Mouse (Mus musculus) midbrain, embryonic 13.5 days (tissue): Measurements from ENCODE around the gene Cdr2l. TPM values are rescaled to one million over a fixed set of nuclear protein-coding genes. Genes with fewer than 3 reads are reported as not detected.

ENCODE experiments used
- ATAC-seq: fragments of 200-750 bp; cut with Nextera tagmentation; 2 replicates; pipeline ENCODE4 v1.8.0; 2017; ENCODE audit warnings: mild to moderate bottlenecking, moderate TSS enrichment, moderate library complexity
- H3K27ac ChIP-seq: fragments of 300-500 bp; sonication (generic); 2 replicates; pipeline ENCODE4 v1.5.1; 2015; ENCODE audit warnings: inconsistent platforms, mild to moderate bottlenecking, moderate library complexity
- H3K27me3 ChIP-seq: fragments of 300-500 bp; sonication (generic); 2 replicates; pipeline ENCODE4 v1.6.1; 2015; ENCODE audit warnings: mild to moderate bottlenecking, inconsistent platforms
- H3K36me3 ChIP-seq: fragments of 300-500 bp; sonication (generic); 2 replicates; pipeline ENCODE4 v1.6.1; 2015; ENCODE audit warnings: mild to moderate bottlenecking, inconsistent platforms
- H3K4me1 ChIP-seq: fragments of 300-500 bp; sonication (generic); replicated peaks from 2 replicates; pipeline ENCODE4 v1.6.1; 2015; ENCODE audit warnings: inconsistent platforms
- H3K4me2 ChIP-seq: fragments of 300-500 bp; sonication (generic); replicated peaks from 2 replicates; pipeline ENCODE4 v1.6.1; 2015; ENCODE audit warnings: moderate library complexity, mild to moderate bottlenecking, inconsistent platforms
- H3K4me3 ChIP-seq: fragments of 300-500 bp; sonication (generic); replicated peaks from 2 replicates; pipeline ENCODE4 v1.5.1; 2015; ENCODE audit warnings: mild to moderate bottlenecking, inconsistent platforms
- H3K9ac ChIP-seq: fragments of 300-500 bp; sonication (generic); replicated peaks from 2 replicates; pipeline ENCODE4 v1.6.1; 2015; ENCODE audit warnings: mild to moderate bottlenecking, inconsistent platforms
- H3K9me3 ChIP-seq: fragments of 300-500 bp; sonication (generic); 2 replicates; pipeline ENCODE4 v1.6.1; 2016; ENCODE audit warnings: mild to moderate bottlenecking, inconsistent platforms
- WGBS: fragments of 180-500 bp; shearing (Covaris S2); methylation state at CpG from one replicate; pipeline ENCODE4 v1.1.7; 2015; 5-methylcytosine and 5-hydroxymethylcytosine counted together
- polyA plus RNA-seq: library from polyadenylated mRNA; unstranded; fragments of >200 nt; fragmentation: Nextera tagmentation; extraction: Ambion mirVana; gene quantifications from 2 replicates; pipeline ENCODE4 v1.2.1, GENCODE M21; 2015

Cdr2l gene
- polyA plus RNA-seq, 1 experiment from 2014 or later = 27.1 TPM

DNA sequence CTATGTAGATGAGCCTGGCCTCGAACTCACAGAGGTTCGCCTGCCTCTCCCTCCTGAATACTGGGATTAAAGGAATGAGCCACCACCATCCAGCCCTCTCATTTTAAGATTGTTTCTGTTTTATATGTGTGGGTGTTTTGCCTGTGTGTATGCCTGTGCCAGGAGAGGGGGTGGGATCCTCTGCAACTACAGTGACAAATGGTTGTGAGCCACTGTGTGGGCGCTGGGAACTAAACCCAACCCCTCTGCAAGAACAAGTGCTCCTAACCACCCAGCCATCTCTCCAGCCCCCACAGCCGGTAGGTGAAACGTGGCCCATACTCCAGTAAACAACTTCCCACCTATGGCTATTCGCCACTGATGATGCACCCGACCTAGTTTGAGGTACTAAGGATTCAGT, 9.6 kb downstream of the Cdr2l start:
- ATAC-seq = no peak
- H3K27ac ChIP-seq = no peak overlapping the region
- no peaks in the 10 kb centered on the region for H3K27me3 ChIP-seq
- H3K9ac ChIP-seq = no peak overlapping the region
- no peak overlapping the region for H3K4me2 ChIP-seq
- peaks cover 73% of the 10 kb centered on the region for H3K36me3 ChIP-seq
- 92% methylated on average over 7 of the region's 7 CpGs for WGBS
- H3K4me3 ChIP-seq = no peak overlapping the region
- H3K9me3 ChIP-seq = no peaks in the 10 kb centered on the region
- peaks cover 1% of the 10 kb centered on the region; the same call in 1 of the 2 replicates for H3K4me1 ChIP-seq

DNA sequence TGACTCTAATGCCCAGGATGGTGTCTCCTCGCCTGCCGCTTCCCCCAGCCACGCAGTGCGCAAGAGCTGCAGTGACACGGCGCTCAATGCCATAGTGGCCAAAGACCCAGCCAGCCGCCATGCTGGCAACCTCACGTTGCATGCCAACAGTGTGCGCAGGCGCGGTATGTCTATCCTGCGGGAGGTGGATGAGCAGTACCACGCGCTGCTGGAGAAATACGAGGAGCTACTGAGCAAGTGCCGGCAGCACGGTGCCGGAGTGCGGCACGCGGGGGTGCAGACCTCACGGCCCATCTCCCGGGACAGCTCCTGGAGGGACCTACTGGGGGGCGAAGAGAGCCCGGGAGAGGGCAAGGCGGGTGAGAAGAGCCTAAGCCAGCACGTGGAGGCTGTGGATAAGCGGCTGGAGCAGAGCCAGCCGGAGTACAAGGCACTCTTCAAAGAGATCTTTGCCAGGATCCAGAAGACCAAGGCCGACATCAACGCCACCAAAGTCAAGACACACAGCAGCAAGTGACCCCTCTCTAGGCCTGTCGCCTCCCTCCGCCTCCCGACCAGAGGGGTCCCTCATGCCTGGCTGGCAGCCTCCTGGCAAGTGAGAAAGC, 12.1 kb downstream of the Cdr2l start:
- Histone ChIP-seq H3K36me3 (peaks cover 69% of the 10 kb centered on the region), H3K27me3 (no peaks in the 10 kb centered on the region), H3K9me3 (no peaks in the 10 kb centered on the region), H3K27ac (no peak overlapping the region), H3K9ac (no peak overlapping the region), H3K4me2 (no peak overlapping the region), H3K4me3 (no peak overlapping the region), H3K4me1 (no peaks in the 10 kb centered on the region)
- 0 out of 2 replicates have a peak, but pooled peaks have one; percentile 17 for ATAC-seq
- WGBS = 69% methylated on average over 34 of the region's 34 CpGs

DNA sequence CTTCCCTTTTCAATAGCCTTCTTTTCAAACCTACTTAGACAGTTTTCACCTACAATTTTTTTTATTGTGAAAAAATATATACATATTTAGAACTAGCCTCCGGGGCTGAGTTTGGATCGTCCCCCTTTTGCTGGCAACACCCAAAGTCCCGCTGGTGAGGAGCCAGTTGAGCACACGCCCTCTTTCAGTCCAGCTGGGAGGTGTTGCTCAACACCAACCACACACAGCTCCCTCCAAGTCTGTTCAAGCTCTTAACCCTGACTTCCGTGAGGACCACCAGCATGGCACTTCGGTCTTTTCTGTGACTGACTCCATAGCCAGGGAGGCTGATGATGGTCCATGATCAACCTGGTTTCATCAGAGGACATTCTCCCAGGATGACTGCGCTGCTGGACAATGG, 16.4 kb downstream of the Cdr2l start:
- H3K9ac ChIP-seq = no peak overlapping the region
- peaks cover 35% of the 10 kb centered on the region for H3K36me3 ChIP-seq
- H3K27ac ChIP-seq = no peak overlapping the region
- 86% methylated on average over 7 of the region's 7 CpGs for WGBS
- no peak overlapping the region for H3K4me2 ChIP-seq
- H3K4me1 ChIP-seq = peaks cover 27% of the 10 kb centered on the region
- H3K4me3 ChIP-seq = no peak overlapping the region
- no peak for ATAC-seq
- H3K27me3 ChIP-seq = no peaks in the 10 kb centered on the region
- H3K9me3 ChIP-seq = no peaks in the 10 kb centered on the region

DNA sequence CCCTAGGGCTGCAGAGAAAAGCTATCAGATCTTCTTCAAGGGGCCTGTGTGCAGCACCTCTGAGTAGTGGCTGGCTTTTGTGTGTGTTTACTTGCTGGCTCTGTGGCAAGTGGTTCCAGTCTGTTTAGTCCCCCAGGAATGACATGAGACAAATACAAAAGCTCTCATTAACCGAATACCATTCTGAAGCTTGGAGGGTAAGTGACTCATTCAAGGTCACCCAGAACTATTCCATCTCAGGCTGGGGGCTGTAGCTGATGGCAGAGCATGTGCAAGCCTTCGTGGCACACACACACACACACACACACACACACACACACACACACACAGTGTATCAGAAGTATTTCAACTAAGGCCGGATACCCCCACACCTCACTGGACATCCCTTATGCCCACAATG, 18.4 kb downstream of the Cdr2l start:
- Histone ChIP-seq H3K9ac (0 out of 2 replicates have a peak overlapping the region, but pooled peaks have one; percentile 32), H3K27ac (peak overlapping the region; percentile 87), H3K9me3 (no peaks in the 10 kb centered on the region), H3K27me3 (no peaks in the 10 kb centered on the region), H3K4me2 (no peak overlapping the region), H3K4me1 (peaks cover 41% of the 10 kb centered on the region), H3K36me3 (peaks cover 14% of the 10 kb centered on the region), H3K4me3 (no peak overlapping the region)
- WGBS = 78% methylated on average over 3 of the region's 3 CpGs
- ATAC-seq = no peak

DNA sequence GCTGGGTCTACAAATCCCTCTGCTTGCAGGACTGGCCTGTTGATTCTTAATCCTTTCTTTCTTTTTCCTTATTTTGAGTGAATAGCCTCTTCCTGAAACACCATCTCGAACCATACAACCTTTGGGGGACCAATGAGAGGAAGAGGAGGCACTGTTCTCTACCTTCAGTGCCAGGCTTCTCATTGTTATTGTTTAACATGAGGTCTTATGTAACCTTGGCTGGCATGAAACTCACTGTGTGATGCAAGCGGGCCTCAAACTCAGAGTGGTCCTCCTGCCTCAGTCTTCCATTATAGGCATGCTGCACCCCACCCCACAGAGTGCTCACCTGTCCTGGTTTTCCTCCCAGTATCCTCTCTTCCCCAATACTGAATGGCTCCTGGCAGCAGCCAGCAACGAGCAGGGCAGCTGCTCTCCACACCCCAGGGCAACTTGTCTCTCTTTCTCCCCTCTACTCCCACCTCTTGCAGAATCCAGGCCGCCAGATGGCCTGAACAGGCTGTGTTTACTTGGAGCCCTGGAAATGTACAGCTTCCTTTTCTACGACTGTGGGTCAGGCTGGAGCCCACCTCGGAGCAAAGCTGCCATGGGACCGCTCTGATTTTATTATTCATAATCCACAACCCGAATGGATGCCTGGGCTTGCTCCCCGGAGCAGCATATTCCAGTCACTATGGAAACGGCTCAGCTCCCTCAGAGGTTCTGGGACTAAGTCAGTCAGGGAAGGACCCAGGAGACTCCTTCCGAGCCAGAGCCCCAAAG, 19.1 kb downstream of the Cdr2l start:
- Histone ChIP-seq H3K4me1 (peaks cover 48% of the 10 kb centered on the region), H3K27me3 (no peaks in the 10 kb centered on the region), H3K36me3 (peaks cover 12% of the 10 kb centered on the region), H3K9ac (peak overlapping the region; percentile 42), H3K9me3 (no peaks in the 10 kb centered on the region), H3K4me2 (peak overlapping the region; percentile 29), H3K27ac (peak overlapping the region; percentile 87), H3K4me3 (no peak overlapping the region)
- peak; percentile 48 for ATAC-seq
- 28% methylated on average over 11 of the region's 11 CpGs for WGBS

DNA sequence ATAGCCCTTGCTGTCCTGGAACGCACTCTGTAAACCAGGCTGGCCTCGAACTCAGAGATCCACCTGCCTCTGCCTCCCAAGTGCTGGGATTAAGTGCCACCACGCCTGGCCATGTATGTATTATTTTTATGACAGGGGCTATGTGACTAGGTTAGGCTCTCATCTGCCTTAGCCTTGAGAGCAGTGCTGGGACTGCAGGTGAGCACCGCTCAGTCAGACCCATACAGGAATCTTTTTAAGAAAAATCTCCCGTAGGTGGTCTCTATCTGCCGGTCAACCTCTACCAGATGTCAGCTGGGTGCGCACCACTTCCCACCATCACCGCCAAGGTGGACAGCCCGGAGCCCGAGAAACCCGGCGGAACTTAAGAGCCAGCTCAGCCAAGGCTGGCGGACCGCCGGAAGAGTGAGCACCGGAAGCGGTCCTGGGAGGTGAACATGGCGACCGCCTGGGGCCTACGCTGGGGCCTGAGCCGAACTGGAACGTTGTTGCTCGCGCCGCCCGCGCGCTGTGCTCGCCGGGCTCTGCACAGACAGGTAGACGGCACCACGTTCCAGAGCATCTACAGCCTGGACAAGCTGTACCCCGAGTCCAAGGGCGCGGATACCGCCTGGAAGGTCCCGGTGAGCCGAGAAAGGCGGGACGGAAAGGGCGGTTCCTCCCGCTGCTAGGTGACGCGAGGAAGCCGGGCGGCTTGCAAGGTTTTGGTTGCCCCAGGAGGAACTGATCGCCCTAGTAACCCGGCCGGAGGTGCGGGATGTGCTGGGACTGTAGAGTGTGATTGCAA, 21.8 kb downstream of the Cdr2l start, which contains the start of gene Mrpl58:
TSS of gene Mrpl58 (plus strand) at position 415 of the 787 bp plus-strand sequence.
- peaks cover 27% of the 10 kb centered on the region for H3K36me3 ChIP-seq
- H3K4me2 ChIP-seq = peak within 1 kb of the TSS; percentile 83
- H3K4me3 ChIP-seq = peak within 1 kb of the TSS; percentile 71
- WGBS = 3% methylated on average over 50 of the region's 50 CpGs
- peak within 1 kb of the TSS; percentile 89 for H3K27ac ChIP-seq
- no peaks in the 10 kb centered on the region for H3K27me3 ChIP-seq
- H3K4me1 ChIP-seq = peaks cover 62% of the 10 kb centered on the region
- ATAC-seq = peak; percentile 88
- H3K9ac ChIP-seq = peak within 1 kb of the TSS; percentile 83
- H3K9me3 ChIP-seq = no peaks in the 10 kb centered on the region

DNA sequence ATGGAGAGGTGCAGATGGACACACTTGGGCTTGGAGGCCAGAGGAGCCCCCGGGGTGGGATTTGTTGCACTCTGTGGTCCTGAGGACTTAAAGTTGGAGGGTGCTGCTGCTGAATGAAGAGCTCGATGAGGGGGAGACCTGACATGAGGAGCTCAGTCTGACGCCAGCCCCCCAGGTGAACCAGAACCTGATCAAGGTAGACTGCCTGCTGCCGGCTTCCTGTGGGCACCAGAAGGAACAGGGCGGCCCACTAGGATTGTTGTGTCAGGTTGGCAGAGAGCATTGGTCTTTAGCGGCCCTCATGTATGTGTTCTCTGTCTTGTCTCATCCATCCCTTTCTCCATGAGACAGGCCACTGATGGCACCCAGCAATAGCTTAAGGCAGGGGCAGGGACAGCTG, 24.0 kb downstream of the Cdr2l start:
- Histone ChIP-seq H3K36me3 (peaks cover 33% of the 10 kb centered on the region), H3K4me2 (0 out of 2 replicates have a peak overlapping the region, but pooled peaks have one; percentile 83), H3K27ac (no peak overlapping the region), H3K4me1 (peaks cover 70% of the 10 kb centered on the region), H3K27me3 (no peaks in the 10 kb centered on the region), H3K9me3 (no peaks in the 10 kb centered on the region), H3K4me3 (no peak overlapping the region; the same call in 1 of the 2 replicates), H3K9ac (no peak overlapping the region)
- WGBS = 98% methylated on average over 6 of the region's 6 CpGs
- ATAC-seq = no peak

DNA sequence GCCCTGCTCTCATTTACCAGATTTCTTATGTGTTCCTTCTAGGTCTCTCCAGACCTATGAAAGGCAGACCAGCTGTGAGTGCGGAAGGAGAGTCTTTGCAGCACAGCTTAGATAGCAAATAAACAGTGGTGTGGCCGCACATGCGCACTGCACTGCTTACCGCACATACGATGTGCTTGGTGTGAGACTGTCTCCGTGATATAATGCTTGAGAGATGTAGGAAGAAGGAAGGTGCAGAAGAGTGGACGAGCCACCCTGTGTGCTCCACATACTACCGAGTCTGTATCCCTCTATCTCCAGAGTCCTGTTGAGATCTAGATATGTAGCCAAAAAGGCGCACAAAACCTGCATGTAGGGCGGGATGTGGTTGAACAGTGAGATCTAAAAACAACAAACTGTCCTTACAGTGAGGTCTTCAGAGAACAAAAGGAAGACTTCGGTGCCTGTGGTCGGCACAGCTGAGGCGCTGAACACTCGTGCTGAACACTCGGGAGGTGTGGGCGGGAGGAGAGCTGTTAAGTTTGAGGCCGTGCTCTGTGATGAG, 25.2 kb downstream of the Cdr2l start:
- no peak overlapping the region for H3K4me2 ChIP-seq
- WGBS = 97% methylated on average over 17 of the region's 17 CpGs
- H3K36me3 ChIP-seq = peaks cover 36% of the 10 kb centered on the region
- no peak for ATAC-seq
- no peaks in the 10 kb centered on the region for H3K9me3 ChIP-seq
- peaks cover 74% of the 10 kb centered on the region for H3K4me1 ChIP-seq
- no peak overlapping the region for H3K27ac ChIP-seq
- H3K27me3 ChIP-seq = no peaks in the 10 kb centered on the region
- H3K4me3 ChIP-seq = no peak overlapping the region
- no peak overlapping the region for H3K9ac ChIP-seq

DNA sequence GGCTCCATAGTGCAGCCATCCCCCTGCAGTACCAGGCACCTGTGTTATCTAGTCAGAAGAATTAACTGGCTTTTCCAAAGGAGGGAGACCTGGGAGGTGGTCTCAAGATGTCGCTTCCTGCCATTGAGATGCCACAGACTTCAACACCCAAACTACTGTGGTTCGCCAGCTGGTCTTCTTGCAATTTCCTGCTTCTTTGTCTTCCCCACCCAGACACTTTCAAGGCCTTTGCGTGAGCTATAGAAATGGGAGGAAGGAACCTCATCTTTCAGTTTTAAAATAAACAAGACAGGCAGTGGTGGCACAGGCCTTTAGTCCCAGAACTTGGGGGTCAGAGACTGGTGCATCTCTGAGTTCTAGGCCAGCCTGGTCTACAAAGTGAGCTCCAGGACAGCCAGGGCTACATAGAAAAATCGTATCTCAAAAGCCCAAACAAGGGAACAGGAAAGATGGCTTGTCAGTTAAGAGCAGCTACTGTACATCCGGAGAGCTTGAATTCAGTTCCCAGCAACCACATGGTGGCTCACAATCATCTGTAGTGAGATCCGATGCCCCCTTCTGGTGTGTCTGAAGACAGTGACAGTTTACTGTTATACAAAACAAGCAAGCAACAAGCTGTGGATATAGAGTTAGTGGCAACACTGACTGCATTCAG, 26.7 kb downstream of the Cdr2l start:
- Histone ChIP-seq H3K4me3 (no peak overlapping the region), H3K9ac (peak overlapping the region; percentile 51), H3K9me3 (no peaks in the 10 kb centered on the region), H3K27me3 (no peaks in the 10 kb centered on the region), H3K4me2 (peak overlapping the region; percentile 4; the same call in 1 of the 2 replicates), H3K36me3 (peaks cover 36% of the 10 kb centered on the region), H3K4me1 (peaks cover 78% of the 10 kb centered on the region), H3K27ac (peak overlapping the region; percentile 91)
- no peak for ATAC-seq
- WGBS = 77% methylated on average over 6 of the region's 6 CpGs

DNA sequence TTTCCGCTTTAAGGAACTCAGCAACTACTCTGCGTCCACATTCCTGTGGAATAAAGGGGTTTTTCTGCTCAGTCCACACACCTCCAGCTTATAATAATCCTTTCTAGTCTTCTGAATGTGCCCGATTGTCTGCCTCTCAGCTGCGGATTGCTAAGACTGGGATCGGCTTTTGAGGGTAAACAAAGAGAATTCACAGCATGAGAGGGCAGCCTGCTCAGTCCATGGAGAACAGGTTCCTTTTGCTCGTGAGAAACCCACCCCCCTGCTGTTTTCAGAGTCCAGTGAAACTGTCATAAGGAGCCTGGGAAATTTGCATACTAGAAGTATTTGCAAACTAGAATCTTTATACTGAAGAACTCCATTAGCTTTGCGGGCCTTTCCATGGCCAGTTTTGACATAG, 27.8 kb downstream of the Cdr2l start:
- 8% methylated on average over 7 of the region's 7 CpGs for WGBS

DNA sequence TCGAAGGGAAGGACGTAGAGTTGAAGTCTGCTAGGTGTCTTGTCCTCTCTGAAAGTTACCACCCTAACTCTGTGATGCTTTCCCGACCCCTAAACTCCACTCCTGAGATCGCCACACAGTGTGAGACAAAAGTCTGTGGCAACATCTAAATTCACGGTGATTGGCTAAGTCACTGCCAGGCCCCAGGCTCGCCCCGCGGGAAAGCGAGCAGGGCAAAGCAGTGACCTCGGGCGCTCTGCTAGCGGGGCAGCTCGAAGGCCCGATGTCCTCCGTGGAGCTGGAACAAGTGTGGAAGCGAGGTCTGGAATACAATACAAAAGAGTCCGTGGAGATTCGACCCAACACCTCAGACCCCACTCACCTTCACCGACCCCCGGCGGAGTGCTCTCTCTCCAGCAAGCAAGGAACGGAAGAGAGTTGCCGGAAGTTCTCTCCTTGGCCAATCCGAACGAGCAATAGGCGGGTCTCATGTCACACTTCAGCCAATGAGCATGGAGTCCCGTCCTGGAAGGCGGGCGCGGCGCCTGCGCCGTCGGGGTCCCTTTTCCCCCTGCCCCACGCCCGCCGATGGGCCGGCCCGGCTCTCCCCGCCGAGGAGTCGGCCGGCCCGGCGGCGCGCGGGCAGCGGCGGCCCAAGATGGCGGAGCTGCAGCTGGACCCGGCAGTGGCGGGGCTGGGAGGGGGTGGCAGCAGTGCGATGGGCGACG, 38.0 kb downstream of the Cdr2l start, which contains the start of the genes Atp5h and Kctd2:
TSS of gene Atp5h (minus strand) at position 432 of the 707 bp plus-strand sequence.
TSS of gene Kctd2 (plus strand) at position 598 of the 707 bp plus-strand sequence.
- H3K9ac ChIP-seq = peak within 1 kb of the TSS; percentile 95
- ATAC-seq = peak; percentile 97
- peaks cover 36% of the 10 kb centered on the region for H3K4me1 ChIP-seq
- H3K4me2 ChIP-seq = peak within 1 kb of the TSS; percentile 97
- no peaks in the 10 kb centered on the region for H3K27me3 ChIP-seq
- under 1% methylated on average over 54 of the region's 56 CpGs for WGBS
- H3K4me3 ChIP-seq = peak within 1 kb of the TSS; percentile 95
- peak within 1 kb of the TSS; percentile 88 for H3K27ac ChIP-seq
- H3K36me3 ChIP-seq = peaks cover 40% of the 10 kb centered on the region
- H3K9me3 ChIP-seq = no peaks in the 10 kb centered on the region

More for the DNA sequence above, 27.8 kb downstream of the Cdr2l start:
- no peak overlapping the region for H3K4me3 ChIP-seq
- H3K36me3 ChIP-seq = peaks cover 36% of the 10 kb centered on the region
- H3K27me3 ChIP-seq = no peaks in the 10 kb centered on the region
- peak; percentile 41 for ATAC-seq
- H3K4me2 ChIP-seq = peak overlapping the region; percentile 34; the same call in 1 of the 2 replicates
- no peaks in the 10 kb centered on the region for H3K9me3 ChIP-seq
- H3K27ac ChIP-seq = peak overlapping the region; percentile 91
- peak overlapping the region; percentile 51; the same call in 1 of the 2 replicates for H3K9ac ChIP-seq
- peaks cover 81% of the 10 kb centered on the region for H3K4me1 ChIP-seq
